Mouse (Mus musculus) intestine, embryonic 15.5 days (tissue): ENCODE measurements around the gene Macf1. TPM values are rescaled to one million over a fixed set of nuclear protein-coding genes. Genes with fewer than 3 reads are reported as not detected.

Source experiments
- ATAC-seq: fragments of 200-750 bp; cut with Nextera tagmentation; 2 replicates; pipeline ENCODE4 v1.8.0; 2017; ENCODE audit warnings: moderate TSS enrichment, moderate library complexity
- H3K27ac ChIP-seq: fragments of 300-500 bp; sonication (generic); 2 replicates; pipeline ENCODE4 v1.5.1; 2015; ENCODE audit warnings: mild to moderate bottlenecking, inconsistent platforms
- H3K27me3 ChIP-seq: fragments of 300-500 bp; sonication (generic); replicated peaks from 2 replicates; pipeline ENCODE4 v1.6.1; 2015; ENCODE audit warnings: inconsistent platforms
- H3K36me3 ChIP-seq: fragments of 300-500 bp; sonication (generic); 2 replicates; pipeline ENCODE4 v1.6.1; 2015; ENCODE audit warnings: inconsistent platforms
- H3K4me1 ChIP-seq: fragments of 300-500 bp; sonication (generic); replicated peaks from 2 replicates; pipeline ENCODE4 v1.6.1; 2015; ENCODE audit warnings: inconsistent platforms
- H3K4me2 ChIP-seq: fragments of 300-500 bp; sonication (generic); replicated peaks from 2 replicates; pipeline ENCODE4 v1.6.1; 2015; ENCODE audit warnings: mild to moderate bottlenecking, inconsistent platforms
- H3K4me3 ChIP-seq: fragments of 300-500 bp; sonication (generic); replicated peaks from 2 replicates; pipeline ENCODE4 v1.5.1; 2015; ENCODE audit warnings: inconsistent platforms
- H3K9ac ChIP-seq: fragments of 300-500 bp; sonication (generic); 2 replicates; pipeline ENCODE4 v1.6.1; 2015; ENCODE audit warnings: inconsistent platforms
- H3K9me3 ChIP-seq: fragments of 300-500 bp; sonication (generic); 2 replicates; pipeline ENCODE4 v1.6.1; 2016; ENCODE audit warnings: inconsistent platforms
- WGBS: fragments of 180-500 bp; shearing (Covaris S2); methylation state at CpG from one replicate; pipeline ENCODE4 v1.1.7; 2015; 5-methylcytosine and 5-hydroxymethylcytosine counted together
- polyA plus RNA-seq: library from polyadenylated mRNA; unstranded; fragments of >200 nt; fragmentation: Nextera tagmentation; extraction: Ambion mirVana; gene quantifications from 2 replicates; pipeline ENCODE4 v1.2.1, GENCODE M21; 2015

The Macf1 gene
- 28.0 and 28.9 TPM in 2 replicates for polyA plus RNA-seq

DNA sequence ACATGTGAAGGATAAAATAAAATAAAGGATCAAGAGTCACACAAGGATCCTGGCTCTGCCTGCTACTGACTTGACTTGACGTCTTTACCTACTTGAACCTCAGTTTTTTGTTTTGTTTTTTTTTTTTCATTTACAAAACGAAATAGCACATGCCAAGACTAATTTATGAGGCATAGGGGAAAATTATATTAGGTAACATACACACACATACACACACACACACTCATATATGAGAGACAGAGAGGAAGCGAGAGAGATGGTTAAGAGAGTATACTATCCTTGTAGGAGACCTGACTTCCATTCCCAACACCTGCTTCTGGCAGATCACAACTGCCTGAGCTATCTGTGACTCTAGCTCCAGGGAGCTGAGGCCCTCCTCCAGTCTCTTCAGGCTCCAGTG lies at the start of gene Macf1:
Gene Macf1 (minus strand): TSS at position 101 of the 400 bp plus-strand sequence.
- no peak within 1 kb of the TSS for H3K4me3 ChIP-seq
- no peak for ATAC-seq
- peaks cover 2% of the 10 kb centered on the region; the same call in 1 of the 2 replicates for H3K27me3 ChIP-seq
- H3K9ac ChIP-seq = no peak within 1 kb of the TSS
- H3K27ac ChIP-seq = no peak within 1 kb of the TSS
- no peaks in the 10 kb centered on the region for H3K36me3 ChIP-seq
- peaks cover 12% of the 10 kb centered on the region; the same call in 1 of the 2 replicates for H3K4me1 ChIP-seq
- H3K9me3 ChIP-seq = no peaks in the 10 kb centered on the region
- WGBS = 86% methylated on average over 3 of the region's 3 CpGs
- no peak within 1 kb of the TSS for H3K4me2 ChIP-seq

DNA sequence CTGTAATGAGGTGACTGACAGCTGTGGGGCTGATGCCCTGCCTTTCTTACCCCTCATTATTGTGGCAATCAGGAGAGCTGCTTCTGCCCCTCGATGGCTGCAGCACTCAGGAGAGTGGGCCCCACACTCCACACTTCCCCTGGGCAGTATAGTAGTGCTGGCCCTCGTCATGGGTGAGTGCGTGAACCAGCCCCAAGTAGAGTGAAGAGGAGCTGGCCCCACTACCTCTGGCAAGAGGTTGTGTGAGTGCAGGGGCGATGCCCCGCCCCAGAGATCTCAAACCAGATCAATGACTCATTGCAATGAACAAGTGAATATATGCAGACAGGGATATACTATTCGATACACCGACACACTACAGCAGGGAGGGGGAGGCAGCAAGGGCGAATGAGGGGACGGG lies 49.4 kb upstream of the Macf1 start:
- Histone ChIP-seq H3K9me3 (no peaks in the 10 kb centered on the region), H3K36me3 (peaks cover 20% of the 10 kb centered on the region), H3K9ac (no peak overlapping the region), H3K27me3 (no peaks in the 10 kb centered on the region), H3K4me3 (no peak overlapping the region), H3K4me1 (no peaks in the 10 kb centered on the region), H3K4me2 (no peak overlapping the region), H3K27ac (no peak overlapping the region)
- ATAC-seq = no peak; the same call in 1 of the 2 replicates
- WGBS = 92% methylated on average over 9 of the region's 9 CpGs

DNA sequence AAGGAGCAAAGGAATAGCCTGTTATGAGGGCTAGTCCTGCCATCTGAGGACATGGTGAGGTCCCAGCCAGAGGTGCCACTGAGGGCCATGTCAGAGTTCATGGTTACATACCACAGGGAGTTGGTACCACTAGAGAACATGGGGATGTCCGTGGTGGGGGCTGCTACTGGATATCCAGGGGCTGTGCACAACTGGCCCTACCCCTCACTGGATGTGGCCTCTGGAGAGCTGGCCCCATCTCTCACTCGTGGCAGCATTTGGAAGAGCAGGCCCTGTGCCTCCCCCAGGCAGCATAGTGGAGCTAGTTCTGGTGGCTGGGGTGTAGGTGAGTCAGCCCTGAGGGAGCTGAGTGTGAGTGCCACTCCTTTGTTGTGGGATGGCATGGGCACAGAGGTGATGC lies 48.8 kb upstream of the Macf1 start:
- Histone ChIP-seq H3K9ac (no peak overlapping the region), H3K36me3 (peaks cover 14% of the 10 kb centered on the region), H3K4me1 (no peaks in the 10 kb centered on the region), H3K9me3 (no peaks in the 10 kb centered on the region), H3K27ac (no peak overlapping the region), H3K4me3 (no peak overlapping the region), H3K27me3 (no peaks in the 10 kb centered on the region), H3K4me2 (no peak overlapping the region)
- WGBS = 86% methylated on average over 2 of the region's 2 CpGs
- ATAC-seq = no peak

DNA sequence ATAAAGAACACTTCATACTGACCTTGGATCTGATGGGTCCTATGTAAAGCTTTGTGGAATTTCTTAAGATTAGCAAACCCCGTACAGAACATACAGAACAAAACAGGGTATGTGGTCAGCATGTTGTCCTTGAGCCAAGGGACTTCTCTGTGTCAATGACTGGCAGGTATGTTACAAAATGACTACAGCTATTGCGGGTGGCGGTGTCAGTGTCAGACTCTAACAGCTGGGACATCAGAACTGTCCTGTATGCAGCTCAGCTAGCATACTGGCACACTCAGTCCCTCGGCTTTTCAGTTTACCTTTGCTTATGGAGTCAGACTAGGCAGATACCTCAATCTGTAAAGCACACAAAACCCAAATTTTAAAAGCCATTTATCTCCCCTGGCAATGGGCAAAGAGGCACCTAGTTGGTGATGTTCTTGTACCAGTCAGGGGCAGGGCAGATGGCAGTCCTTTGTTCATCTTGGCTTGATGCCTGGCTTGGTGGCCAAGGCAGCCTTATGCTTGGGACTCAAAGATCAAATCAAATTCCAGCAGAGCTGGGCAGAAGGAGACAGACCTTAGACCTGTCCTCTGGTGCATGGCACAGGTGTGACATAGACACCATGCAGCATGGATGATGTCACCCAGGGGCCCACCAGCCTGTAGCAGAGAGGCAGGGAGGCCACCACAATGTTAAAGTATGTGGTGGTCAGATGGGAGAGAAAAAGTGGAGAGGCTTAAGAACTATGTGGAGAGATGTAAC lies 48.2 kb upstream of the Macf1 start:
- Histone ChIP-seq H3K4me3 (no peak overlapping the region), H3K27ac (no peak overlapping the region), H3K4me2 (no peak overlapping the region), H3K9ac (no peak overlapping the region), H3K36me3 (peaks cover 14% of the 10 kb centered on the region), H3K9me3 (no peaks in the 10 kb centered on the region), H3K4me1 (no peaks in the 10 kb centered on the region), H3K27me3 (no peaks in the 10 kb centered on the region)
- no peak for ATAC-seq
- WGBS = 86% methylated on average over 4 of the region's 4 CpGs

- Histone ChIP-seq H3K4me1 (no peaks in the 10 kb centered on the region), H3K4me2 (no peak overlapping the region), H3K27ac (no peak overlapping the region), H3K27me3 (no peaks in the 10 kb centered on the region), H3K36me3 (no peaks in the 10 kb centered on the region), H3K4me3 (no peak overlapping the region), H3K9ac (no peak overlapping the region), H3K9me3 (no peaks in the 10 kb centered on the region)
- 80% methylated on average over 4 of the region's 4 CpGs for WGBS
- no peak for ATAC-seq
Observed at GRCm38 (mm10) chr4:123721761-123722160, 37.6 kb upstream of the Macf1 start.

DNA sequence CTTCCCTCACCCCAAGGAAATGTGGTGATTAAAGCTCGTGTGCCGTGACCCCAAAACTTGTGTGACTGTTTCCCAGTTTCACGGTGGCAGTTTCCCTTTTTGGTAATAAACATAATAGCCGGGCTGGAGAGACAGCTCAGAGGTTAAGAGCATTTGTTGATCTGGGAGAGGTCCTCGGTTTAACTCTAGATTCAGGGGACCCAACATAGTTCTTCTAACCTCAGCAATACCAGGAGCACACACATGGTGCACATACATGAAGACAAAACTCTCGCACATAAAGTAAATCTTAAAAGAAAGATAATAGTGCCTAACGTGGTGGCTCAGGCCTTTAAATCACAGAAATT lies 34.2 kb upstream of the Macf1 start:
- Histone ChIP-seq H3K36me3 (0 out of 2 replicates have a peak, but pooled peaks cover 2% of the 10 kb centered on the region), H3K27me3 (no peaks in the 10 kb centered on the region), H3K4me1 (no peaks in the 10 kb centered on the region), H3K27ac (no peak overlapping the region), H3K4me2 (peak overlapping the region; percentile 67), H3K9ac (peak overlapping the region; percentile 62), H3K4me3 (peak overlapping the region; percentile 70), H3K9me3 (no peaks in the 10 kb centered on the region)
- WGBS = 16% methylated on average over 7 of the region's 7 CpGs
- ATAC-seq = peak; percentile 70

GRCm38 (mm10) chr4:123717574-123718433 lies 33.6 kb upstream of the Macf1 start, which contains the start of gene Ndufs5:
Ndufs5 (minus strand) TSS chr4:123718202.
- H3K36me3 ChIP-seq = 0 out of 2 replicates have a peak, but pooled peaks cover 2% of the 10 kb centered on the region
- no peaks in the 10 kb centered on the region for H3K27me3 ChIP-seq
- WGBS = under 1% methylated on average over 40 of the region's 40 CpGs
- H3K4me3 ChIP-seq = peak within 1 kb of the TSS; percentile 70
- peak within 1 kb of the TSS; percentile 81 for H3K9ac ChIP-seq
- H3K27ac ChIP-seq = peak within 1 kb of the TSS; percentile 44; the same call in 1 of the 2 replicates
- H3K9me3 ChIP-seq = no peaks in the 10 kb centered on the region
- peak within 1 kb of the TSS; percentile 67 for H3K4me2 ChIP-seq
- H3K4me1 ChIP-seq = no peaks in the 10 kb centered on the region
- ATAC-seq = peak; percentile 100

DNA sequence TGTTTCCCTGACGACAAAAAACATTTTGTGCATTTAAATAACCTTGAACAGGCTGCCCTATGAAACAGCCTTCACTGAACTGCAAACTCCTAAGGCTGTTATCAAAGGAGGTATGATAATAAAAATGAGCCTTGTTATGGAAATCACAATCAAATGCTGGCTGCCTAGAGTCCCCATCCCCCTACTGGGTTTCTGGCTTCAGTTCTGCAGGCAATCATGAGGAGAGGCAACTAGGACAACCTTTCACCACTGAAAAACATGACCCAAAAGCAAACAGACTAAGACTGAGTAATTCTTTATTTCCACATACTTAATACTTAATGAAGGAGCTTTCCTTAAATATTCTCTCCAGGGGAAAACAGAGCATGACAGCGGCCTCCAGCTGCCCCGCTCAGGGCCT lies 28.3 kb upstream of the Macf1 start:
- H3K4me2 ChIP-seq = no peak overlapping the region
- no peak overlapping the region for H3K27ac ChIP-seq
- ATAC-seq = no peak
- H3K4me3 ChIP-seq = no peak overlapping the region
- H3K27me3 ChIP-seq = no peaks in the 10 kb centered on the region
- H3K9me3 ChIP-seq = no peaks in the 10 kb centered on the region
- peaks cover 7% of the 10 kb centered on the region; the same call in 1 of the 2 replicates for H3K36me3 ChIP-seq
- 91% methylated on average over 3 of the region's 3 CpGs for WGBS
- H3K9ac ChIP-seq = no peak overlapping the region
- no peaks in the 10 kb centered on the region for H3K4me1 ChIP-seq

DNA sequence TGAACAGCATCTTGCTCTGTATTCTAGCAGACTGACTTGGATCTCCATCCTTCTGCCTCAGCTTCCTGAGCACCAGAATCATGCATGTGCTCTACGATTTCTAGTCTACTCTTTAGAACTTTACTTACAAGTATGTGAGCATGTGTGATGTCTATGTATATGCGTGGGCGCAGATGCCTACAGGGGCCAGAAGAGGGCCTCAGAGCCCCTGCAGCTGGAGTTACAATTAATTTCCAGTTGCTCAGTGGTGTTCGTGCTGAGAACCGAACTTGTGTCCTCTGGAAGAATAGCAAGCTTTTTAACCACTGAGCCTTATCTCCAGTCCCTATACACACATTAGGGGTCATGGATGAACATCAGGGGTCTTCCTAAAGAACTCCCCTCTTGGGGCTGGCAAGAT lies 23.2 kb upstream of the Macf1 start:
- no peak overlapping the region for H3K4me2 ChIP-seq

DNA sequence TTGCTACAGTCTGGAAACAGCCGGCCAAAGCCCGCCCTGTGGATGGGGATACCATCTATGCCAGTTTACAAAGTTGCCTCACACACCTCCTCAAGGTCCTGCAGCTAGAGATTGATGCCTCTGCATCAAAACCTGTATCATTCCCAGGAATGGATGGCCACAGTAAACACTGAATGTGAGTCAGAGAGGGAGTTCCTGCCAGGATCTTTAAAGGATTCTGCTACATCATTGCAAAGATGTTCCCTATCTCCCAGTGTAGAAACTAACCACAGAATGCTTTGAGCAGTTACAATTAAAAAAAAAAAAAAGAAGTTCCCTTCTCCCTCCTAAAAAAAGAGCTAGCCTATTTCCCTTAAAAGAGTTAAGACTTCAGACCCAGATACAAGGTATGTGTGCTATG lies 21.2 kb upstream of the Macf1 start:
- no peak for ATAC-seq
- no peak overlapping the region for H3K4me2 ChIP-seq
- 88% methylated on average over 2 of the region's 2 CpGs for WGBS
- H3K27me3 ChIP-seq = no peaks in the 10 kb centered on the region
- H3K36me3 ChIP-seq = no peaks in the 10 kb centered on the region
- H3K9ac ChIP-seq = no peak overlapping the region
- H3K4me1 ChIP-seq = no peaks in the 10 kb centered on the region
- no peak overlapping the region for H3K27ac ChIP-seq
- H3K4me3 ChIP-seq = no peak overlapping the region
- no peaks in the 10 kb centered on the region for H3K9me3 ChIP-seq

More for the DNA sequence above, 23.2 kb upstream of the Macf1 start:
- Histone ChIP-seq H3K36me3 (peaks cover 4% of the 10 kb centered on the region; the same call in 1 of the 2 replicates), H3K27me3 (no peaks in the 10 kb centered on the region), H3K9me3 (no peaks in the 10 kb centered on the region), H3K4me1 (no peaks in the 10 kb centered on the region), H3K9ac (no peak overlapping the region), H3K4me3 (no peak overlapping the region), H3K27ac (no peak overlapping the region)
- ATAC-seq = no peak
- 91% methylated on average over 5 of the region's 5 CpGs for WGBS

GRCm38 (mm10) chr4:123693384-123693783 lies 9.2 kb upstream of the Macf1 start:
- H3K36me3 ChIP-seq = no peaks in the 10 kb centered on the region
- H3K4me3 ChIP-seq = no peak overlapping the region
- no peak overlapping the region for H3K9ac ChIP-seq
- no peaks in the 10 kb centered on the region for H3K9me3 ChIP-seq
- H3K4me2 ChIP-seq = no peak overlapping the region
- H3K27ac ChIP-seq = no peak overlapping the region
- 82% methylated on average over 12 of the region's 12 CpGs for WGBS
- H3K4me1 ChIP-seq = no peaks in the 10 kb centered on the region
- no peaks in the 10 kb centered on the region for H3K27me3 ChIP-seq
- ATAC-seq = no peak

DNA sequence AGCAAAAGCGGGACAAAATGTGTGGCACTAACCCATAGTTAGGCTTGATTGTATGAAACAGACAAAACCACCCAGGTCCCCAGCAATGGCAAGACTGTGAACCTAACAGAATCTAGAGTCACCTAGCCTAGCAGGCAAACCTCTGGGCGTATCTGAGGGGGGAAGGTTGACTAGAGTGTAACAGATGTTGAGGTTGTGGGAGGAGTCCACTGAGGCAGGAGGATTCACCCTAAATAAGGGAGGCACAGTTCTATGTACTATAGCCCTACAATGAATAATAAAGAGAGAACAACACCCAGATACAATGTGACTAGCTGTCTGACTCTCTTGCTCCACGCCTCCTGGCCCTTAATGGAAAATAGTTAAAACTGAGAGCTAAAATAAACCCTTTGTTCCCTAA lies 7.9 kb upstream of the Macf1 start:
- Histone ChIP-seq H3K27me3 (no peaks in the 10 kb centered on the region), H3K27ac (no peak overlapping the region), H3K4me1 (0 out of 2 replicates have a peak, but pooled peaks cover 4% of the 10 kb centered on the region), H3K9me3 (no peaks in the 10 kb centered on the region), H3K4me2 (no peak overlapping the region), H3K4me3 (no peak overlapping the region), H3K9ac (no peak overlapping the region), H3K36me3 (no peaks in the 10 kb centered on the region)
- no peak for ATAC-seq
- 85% methylated on average over 3 of the region's 3 CpGs for WGBS
